Mouse (Mus musculus) embryo, embryonic 10 days (tissue): ENCODE measurements around the gene Miga1.
"Not testable (repeated sequence)": the region's sequence is repeated elsewhere in the genome, so short reads cannot be mapped to it uniquely, and the experiment has no call there.

ENCODE experiments used
- DNase-seq: peaks from one replicate; pipeline ENCODE4 v3.0.0-alpha.2; 2015; ENCODE audit warnings: low spot score

Miga1 gene

DNA sequence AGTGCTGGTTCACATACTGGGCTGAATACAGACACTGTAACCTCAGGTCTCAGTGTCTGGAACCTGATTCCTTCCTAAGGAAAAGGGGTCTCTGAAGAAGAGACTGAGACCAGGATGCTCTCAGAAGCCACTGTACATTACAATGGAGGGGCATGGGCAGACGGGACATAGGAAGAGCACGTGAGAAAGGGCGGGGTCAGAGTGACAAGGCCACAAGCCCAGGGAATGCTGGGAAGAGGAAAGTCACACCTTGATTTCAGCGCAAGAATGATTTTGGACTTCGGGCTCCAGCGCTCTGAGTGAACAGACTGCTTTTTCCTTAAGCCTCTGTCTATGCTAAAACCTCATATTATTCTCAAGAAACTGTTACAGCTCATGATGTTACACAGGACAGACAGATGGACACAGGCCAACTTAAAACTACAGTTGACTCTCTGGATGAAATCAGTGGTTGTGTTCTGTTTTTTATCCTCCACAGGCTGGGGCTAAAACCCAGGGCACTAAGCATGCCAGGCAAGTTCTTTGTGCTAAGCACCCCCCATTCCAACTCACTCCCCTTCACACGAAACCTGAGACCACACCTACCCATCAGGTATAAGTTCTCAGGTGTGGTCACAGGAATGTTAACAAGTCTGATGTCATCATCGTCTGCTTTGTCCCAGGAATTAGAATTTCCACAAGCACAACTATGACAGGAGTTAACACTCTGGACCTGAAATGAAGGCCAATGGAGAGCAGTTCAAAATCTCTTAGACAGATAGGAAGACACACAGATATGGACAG, 18.3 kb downstream of the Miga1 start:
- DNase-seq: no peak

DNA sequence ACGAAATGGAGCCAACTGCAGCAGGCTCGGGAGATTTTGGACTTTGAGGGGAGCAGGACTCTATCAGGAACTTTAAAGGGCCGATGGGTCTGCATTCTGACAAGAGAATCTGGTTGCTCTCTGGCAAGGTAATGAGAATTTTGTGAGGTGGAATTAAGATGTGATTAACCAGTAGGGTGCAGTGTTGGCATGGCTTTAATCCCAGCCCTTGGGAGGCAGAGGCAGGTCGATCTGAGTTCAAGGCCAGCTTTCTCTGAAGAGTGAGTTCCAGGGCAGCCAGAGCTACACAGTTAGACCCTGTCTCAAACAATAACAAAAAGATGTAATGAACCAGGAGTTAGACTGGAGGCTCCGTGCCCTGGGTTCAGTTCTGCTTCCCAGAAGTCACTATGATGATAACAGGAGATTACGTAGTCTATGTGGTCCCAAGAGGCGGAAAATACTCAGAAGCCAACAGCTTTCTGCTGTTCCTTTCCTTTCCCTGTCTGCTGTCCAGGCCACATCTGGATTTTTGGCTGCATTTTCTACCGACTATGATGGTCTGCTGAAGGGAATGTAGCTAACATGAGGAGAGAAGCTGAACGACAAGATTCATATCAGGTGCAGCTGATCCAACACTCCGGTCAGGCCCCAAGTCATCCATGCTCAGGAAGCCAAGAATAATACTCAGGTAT, 19.1 kb downstream of the Miga1 start:
- no peak for DNase-seq

DNA sequence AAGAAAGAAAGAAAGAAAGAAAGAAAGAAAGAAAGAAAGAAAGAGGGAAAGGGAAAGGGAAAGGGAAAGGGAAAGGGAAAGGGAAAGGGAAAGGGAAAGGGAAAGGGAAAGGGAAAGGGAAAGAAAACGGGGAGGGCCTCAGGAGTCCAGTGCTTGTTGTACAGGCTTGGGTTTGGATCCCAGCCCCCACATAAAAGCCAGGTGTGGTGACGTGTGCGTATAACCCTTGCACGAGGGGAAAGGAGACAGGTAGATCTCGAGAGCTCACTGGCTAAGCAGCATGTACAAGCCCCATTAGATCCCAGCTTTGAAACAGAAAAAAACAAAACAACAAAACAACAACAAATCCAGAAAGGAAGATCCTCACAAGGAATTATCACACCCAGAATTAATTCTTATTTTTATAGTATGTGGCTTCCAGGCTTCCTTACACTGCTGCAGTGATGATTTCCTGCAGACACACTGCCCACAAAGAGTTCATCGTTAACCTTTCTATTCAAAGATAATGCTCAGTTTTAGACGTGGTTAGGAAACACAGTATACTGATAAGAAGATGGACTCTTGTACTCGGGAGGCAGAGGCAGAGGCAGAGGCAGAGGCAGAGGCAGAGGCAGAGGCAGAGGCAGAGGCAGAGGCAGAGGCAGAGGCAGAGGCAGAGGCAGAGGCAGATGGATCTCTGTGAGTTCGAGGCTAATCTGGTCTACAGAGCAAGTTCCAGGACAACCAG, 23.6 kb downstream of the Miga1 start:
- not testable (repeated sequence) for DNase-seq

DNA sequence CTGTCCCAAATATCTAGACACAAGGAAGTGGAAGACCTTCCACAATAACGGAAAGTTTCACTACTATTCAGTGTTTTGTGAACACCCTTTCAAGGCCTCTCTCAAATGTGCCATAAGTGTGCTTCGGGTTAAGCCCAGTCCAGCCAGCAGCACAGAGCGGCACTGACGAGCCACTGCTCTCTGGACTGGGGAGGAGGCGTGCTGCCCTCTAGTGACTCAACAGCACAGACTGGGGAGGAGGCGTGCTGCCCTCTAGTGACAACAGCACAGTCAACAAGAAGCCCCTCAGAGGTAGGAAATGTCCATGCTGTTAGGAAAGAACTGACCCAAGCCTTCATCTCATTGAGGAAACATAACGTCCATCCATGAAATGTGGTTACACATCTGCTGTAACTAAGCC, 24.6 kb downstream of the Miga1 start:
- peak; percentile 95 for DNase-seq

DNA sequence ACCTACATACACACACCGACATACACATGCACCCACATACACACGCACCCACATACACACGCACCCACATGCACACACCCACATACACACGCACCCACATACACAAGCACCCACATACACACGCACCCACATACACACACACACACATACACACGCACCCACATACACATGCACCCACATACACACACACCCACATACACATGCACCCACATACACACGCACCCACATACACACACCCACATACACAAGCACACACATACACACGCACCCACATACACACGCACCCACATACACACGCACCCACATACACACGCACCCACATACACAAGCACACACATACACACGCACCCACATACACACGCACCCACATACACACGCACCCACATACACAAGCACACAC, 25.5 kb downstream of the Miga1 start:
- not testable (repeated sequence) for DNase-seq

DNA sequence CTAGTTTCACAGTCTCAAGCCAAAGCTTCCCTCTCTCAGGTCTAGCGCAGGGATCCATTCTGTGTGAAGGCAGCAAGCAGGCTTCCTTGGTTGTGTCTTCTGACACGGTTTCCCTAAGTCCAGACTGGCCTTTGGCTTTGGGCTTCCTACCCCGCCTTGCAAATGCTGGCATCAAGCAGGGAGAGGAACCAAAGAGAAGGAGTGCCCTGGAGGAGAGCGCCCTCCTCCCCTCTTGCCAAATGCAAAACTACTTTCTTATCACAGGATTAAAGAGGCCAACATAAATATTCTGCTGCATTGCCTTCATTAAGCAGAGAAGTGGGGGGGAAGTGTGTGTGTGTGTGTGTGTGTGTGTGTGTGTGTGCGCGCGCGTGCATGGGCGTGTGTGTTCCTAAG, 31.0 kb downstream of the Miga1 start:
- DNase-seq: no peak

DNA sequence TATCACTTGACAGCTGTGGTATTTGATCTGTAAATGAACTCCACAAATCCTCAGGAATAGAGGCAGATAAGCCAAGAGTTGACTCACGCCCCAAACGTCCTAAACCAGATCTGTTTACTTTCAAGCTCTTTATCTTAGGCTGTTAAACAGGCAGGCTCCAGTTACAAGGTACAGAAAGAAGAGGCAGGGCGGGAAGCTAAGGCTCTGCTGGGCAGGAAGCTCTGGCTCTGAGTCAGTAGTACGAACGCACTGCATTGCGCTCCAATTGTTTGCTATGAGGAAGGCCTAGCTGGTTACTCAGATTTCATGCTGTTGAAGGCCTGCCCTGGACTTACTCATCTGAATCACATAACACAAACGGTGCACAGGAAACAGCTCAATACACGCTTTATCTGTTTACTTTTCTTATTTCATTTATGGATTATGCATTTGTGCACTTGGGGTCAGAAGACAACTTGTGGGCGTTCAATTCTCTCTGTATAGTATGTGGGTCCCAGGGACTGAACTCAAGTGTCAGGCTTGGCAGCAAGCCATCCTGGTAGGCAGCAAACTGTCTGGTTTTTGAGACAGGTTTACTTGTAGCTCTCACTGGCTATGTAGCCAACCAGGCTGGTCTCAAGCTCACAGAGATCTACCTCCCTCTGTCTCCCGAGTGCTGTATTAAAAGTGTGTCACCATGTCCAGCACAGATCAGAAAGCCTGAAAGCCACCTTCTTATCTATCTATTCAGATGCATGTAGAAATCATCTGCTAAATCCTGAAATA, 31.5 kb downstream of the Miga1 start:
- peak; percentile 68 for DNase-seq

DNA sequence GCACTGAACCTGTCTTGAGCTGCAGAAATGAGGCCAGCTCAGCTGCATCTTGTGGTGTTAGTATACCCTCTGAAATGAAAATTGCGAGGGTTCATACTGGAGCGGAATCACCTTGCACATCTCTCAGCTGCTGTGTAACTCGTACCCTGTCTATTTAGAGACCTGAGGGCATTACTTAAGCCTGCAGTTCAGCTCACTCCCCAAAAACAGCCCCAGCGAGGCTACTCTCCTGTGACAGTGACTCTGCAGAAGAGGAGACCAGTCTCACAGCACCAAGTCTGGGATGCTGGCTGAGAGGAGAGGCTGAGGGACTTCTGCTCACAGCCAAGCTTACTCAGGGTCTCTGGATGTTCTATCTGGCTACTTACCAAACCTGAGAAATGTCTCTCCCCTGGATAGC, 34.2 kb downstream of the Miga1 start:
- DNase-seq: no peak

DNA sequence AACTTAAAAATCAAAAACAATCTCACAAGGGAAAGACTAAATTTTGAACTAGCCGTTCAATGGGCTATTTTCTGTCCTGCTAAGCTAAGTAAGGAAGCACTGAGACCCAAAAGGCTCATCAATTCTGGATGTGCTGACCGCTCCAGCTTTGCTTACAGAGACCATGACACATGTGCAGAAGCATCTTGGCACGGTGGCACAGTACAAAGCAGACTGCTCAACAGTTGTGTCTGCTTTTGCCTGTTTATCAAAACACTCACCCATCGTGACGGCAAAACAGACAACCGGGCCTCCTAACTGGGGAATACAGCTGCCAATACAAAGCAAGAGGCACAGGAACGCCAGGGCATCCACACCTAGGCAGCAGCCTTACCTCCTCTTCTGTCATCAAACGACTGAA, 35.1 kb downstream of the Miga1 start:
- no peak for DNase-seq

DNA sequence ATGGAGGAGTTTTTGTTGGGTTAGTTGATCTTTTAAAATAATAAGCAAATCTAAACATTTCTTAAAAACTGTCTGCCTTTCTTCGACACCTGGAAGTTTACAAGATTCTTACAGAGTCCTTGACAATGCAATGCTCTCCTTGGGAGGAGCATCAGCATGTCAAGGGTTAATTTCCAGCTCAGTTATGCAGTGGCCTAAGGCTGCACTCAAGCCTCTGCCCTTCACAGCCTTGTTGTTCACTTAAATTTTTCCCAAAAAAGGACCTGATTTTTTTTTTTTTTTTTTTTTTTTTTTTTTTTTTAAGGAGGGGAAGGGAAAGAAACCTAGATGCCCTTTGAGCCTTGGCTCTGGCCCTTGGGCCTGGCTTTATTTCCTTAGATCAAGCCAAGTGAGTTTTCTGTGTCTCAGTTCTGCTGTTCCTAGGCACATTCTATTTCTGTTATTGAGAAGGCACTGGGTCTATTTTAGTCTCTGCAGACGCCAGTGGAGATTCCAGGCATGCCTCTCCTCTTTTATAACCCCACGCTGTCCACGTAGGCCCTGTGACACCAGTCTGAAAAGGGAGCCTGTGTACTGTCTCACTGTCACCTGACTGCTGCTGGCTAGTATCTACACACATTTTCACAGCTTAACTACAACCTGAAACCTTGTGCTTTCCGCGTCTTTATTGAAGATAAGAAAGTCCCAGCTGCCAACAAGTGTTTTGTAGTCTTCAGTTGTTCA, 36.0 kb downstream of the Miga1 start:
- peak; percentile 47 for DNase-seq

DNA sequence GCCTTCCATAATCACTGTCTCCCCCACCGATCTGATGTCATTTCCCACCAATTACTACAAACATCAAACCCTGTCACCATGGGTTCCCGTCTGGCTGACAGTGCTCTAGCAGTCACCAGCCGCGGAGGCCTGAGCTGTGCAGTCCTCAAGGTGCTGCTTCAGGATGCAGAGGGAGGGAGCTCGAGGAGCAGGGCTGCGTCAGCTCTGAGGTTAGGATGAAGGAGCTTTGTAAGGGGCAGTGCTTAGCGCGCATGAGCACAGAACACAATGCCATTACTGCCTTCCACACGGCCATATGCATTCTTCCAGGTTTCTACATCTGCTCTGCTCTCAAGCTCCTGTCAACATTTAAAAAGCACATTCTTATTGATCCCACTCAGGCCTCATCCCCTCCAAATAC, 37.2 kb downstream of the Miga1 start:
- DNase-seq: no peak

DNA sequence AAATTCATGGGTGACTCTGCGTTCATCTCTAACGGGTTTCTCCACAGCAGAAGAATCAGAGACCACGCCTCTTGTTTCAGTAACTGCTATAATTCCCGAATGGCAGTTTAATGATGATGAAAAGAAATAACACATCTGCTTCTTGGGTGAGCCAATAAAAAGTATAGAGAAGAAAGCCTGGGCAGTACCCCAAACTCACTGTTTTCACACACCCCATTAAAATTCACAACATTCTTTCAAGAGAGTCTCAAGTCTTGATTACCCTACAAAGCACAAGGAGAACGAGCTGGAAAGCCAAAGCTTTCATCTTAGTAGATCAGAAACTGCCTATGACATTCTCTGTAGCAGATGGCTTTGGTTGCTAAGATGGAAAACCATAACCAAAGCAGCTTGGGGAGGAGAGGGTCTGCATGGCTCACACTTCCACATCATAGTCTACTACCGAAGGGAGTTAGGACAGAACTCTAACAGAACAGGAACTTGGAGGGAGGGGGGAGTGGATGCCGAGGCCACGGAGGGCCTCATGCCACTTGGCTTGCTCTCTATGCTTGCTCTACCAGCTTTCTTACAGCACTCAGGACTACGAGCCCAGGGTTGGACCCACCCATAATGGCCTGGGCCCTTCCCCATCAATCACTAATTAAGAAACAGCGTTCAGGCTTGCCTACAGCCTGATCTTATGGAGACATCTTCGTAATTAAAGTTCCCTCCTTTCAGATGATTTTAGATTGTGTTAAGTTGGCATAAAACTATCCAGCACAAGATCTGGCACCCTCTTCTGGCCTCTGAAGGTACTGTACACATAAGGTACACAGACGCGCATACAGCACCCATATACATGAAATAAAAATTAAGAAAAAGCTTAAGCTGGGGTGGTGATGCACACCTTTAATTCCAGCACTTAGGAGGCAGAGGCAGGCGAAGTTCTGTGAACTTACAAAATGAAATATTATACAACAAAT, 39.5 kb downstream of the Miga1 start:
- DNase-seq: no peak

DNA sequence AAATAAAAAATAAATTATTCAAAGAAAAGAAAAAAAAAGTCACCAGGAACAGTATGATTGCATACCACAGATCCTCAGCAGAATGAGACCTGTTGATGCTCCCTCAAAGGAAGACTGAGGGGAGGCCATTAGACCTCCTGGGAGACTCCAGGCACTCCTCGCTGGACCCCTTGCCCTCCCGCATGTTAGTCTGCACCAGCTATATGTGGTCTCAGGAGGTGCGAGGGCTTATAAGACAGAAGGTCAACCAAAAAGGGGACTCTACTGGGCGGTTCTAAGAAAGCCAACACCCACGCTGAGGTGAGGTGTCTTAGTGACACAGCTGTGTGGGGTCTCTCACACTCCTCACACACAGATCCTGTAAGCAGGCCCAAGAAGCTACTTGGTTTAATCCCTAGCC, 44.3 kb downstream of the Miga1 start:
- DNase-seq: no peak

DNA sequence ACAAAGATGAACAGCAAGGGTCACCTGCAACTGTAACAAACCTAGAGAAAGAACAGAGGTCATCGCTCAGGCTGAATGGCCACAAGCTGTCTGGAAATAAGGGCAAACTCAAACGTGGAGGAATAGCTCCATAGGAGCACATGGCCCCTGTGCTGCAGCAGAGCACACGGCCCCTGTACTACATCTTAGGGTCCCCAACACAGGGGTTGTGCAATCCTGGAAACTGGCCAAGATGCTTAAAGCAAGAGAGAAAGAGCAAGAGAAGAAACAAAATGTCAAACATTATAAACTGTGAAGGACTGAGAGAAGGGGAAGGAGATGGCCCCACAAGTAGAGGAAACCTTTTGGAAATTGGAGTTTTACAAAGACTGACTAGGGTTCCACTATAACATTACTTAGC, 45.8 kb downstream of the Miga1 start:
- DNase-seq: no peak

DNA sequence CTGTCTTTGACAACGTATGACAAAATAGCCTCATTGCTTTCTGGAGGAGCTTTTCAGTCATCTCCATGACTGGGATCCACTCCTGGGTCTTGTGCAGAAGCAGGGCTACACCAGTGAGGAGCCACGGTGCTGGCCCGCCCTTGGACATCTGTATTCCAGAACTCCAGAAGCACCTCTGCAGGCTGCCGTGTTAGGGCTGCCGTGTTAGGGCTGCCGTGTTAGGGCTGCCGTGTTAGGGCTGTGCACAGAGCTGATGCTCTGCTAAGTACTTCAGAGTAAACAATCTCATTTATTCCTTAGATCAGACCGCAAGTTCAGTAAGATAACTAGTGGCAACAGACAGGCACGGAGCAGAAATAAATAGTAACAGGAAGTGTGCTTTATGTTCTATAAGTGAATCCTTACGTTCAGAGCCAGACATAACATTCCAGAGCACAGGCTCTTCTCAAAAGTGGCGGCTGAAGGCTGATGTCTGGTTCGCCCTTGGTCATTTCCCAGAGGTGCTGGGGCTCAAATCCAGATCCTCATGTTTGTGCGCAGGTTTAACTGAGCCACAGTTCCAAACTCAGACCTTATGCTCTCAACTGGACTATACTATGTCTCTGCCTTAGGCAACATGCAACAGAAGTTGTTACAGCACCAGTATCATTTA, 46.6 kb downstream of the Miga1 start:
- no peak for DNase-seq

DNA sequence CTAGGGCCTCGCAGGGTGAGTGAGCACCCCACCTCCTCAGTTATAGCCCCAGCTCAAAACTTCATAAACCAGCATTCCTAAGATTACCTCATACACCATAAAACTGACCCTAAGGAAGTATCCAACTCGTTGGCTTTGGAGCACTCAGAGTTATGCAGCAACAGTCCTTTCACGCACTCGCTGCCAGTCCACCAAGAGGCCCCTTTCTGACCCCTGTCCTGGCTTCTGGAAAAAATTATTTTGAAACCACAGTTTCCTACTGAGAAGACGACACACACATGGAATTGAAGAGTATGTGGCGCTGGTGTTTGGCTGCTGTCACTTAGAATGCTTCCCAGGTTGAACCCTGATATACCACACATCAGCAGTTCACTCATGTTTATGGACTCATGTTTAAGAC, 48.3 kb downstream of the Miga1 start:
- no peak for DNase-seq

DNA sequence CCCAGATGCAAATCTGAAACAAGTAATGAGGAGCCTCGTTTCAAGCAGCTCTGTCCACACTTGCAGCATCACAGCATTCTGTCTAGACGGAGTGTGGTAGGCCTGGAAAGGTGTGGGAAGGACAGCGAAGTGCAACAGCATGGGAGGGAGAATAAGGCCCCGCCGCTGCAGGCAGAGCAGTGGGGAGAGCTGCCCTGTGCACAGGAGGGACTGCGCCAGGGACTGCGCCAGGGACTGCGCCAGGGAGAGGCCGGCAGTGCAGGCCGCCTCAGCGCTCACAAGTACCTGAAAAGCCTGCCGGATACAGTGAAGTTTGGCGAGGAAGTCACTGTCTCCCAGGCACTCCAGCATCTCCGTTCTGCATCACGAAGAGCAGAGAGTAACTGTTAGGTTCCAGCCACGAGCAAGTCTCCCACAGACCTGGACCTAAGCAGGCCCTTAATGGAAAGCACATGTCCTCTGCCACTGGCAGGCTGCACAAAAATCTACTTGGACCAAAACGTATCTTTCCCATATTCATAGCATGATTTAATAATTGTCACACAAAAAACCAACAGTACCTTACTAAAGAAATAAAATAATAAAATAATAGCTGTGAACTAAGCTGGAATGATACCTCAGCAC, 49.9 kb downstream of the Miga1 start:
- DNase-seq: no peak

DNA sequence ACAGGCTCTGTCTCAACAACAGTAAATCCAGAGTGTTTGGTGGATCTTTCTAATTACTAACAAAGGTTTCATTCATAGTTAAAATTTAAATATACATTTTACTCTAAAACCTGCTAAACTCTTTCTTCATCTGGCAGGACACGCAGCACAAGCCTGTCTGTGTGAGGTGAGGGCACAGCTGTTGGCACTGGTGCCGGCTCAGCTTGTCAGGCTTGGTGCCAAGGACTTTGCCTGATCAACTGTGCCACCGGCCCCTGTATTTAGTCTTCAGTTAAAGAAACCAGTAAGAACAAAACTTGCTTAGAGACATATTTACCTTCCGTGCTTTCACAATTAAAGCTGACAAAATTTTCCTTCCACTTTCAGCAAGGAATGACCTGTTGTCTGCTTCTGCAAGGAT, 51.5 kb downstream of the Miga1 start:
- DNase-seq: no peak

DNA sequence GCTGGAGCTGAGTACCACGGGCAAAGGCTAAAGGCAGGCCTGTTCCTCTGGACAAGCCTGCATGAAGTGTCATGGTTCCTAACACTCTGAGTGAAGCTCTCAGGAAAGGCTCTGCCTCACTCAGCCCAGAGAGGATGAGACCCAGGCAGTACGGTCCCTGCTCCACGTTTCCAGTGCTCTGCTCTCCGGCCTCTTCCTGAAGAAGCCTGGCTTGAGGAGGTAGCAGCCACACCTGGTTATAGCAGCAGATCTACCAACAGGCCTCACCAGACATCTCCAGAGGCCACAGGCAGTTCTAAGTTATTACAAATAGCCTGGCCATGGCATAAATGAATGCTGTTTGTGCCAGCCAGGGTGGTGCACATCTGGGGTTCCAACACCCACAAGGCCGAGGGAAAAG, 51.9 kb downstream of the Miga1 start:
- DNase-seq: no peak

DNA sequence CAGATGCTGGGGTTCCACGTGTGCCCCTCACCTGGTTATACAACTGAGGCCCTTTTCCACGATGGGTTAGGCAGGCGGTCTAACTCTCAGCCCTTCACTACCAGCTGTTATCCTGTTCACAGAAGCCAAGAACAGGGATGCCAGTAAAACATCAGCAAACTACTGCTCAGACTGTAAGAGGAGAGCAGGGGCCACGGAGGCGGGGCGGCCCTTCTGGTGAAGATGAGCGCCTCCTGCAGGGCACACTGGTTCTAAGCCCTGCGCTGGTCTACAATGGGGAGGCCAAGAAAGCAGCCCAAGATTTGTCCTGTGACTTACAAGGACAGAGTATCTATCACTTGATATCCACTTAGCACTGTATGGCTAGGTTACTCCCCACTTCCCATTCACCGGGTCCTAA, 52.4 kb downstream of the Miga1 start:
- DNase-seq: no peak
